Mouse (Mus musculus) neural tube, embryonic 11.5 days (tissue): ENCODE measurements around the gene Slc22a21. TPM values are rescaled to one million over a fixed set of nuclear protein-coding genes. Genes with fewer than 3 reads are reported as not detected.
"Not testable (repeated sequence)": the region's sequence is repeated elsewhere in the genome, so short reads cannot be mapped to it uniquely, and the experiment has no call there.

Experiments
- ATAC-seq: fragments of 200-750 bp; cut with Nextera tagmentation; 2 replicates; pipeline ENCODE4 v1.8.0; 2017; ENCODE audit warnings: moderate number of reproducible peaks, mild to moderate bottlenecking, moderate TSS enrichment, moderate library complexity; ENCODE audit not compliant: insufficient read depth, low FRiP score, low TSS enrichment
- DNase-seq: peaks from one replicate; pipeline ENCODE4 v3.0.0-alpha.2; 2015; ENCODE audit warnings: low spot score
- H3K27ac ChIP-seq: fragments of 300-500 bp; sonication (generic); 2 replicates; pipeline ENCODE4 v1.5.1; 2014; ENCODE audit warnings: low read depth, mild to moderate bottlenecking, low read length
- H3K27me3 ChIP-seq: fragments of 300-500 bp; sonication (generic); 2 replicates; pipeline ENCODE4 v1.6.1; 2014; ENCODE audit warnings: mild to moderate bottlenecking, low read length, mixed read lengths; ENCODE audit not compliant: control insufficient read depth, insufficient read depth
- H3K36me3 ChIP-seq: fragments of 300-500 bp; sonication (generic); 2 replicates; pipeline ENCODE4 v1.6.1; 2014; ENCODE audit warnings: mild to moderate bottlenecking, low read length, moderate library complexity, mixed read lengths; ENCODE audit not compliant: control insufficient read depth, insufficient read depth
- H3K4me1 ChIP-seq: fragments of 300-500 bp; sonication (generic); 2 replicates; pipeline ENCODE4 v1.6.1; 2014; ENCODE audit warnings: low read length, mixed read lengths; ENCODE audit not compliant: control insufficient read depth, insufficient read depth
- H3K4me2 ChIP-seq: fragments of 300-500 bp; sonication (generic); 2 replicates; pipeline ENCODE4 v1.6.1; 2014; ENCODE audit warnings: low read depth, mild to moderate bottlenecking, moderate library complexity
- H3K4me3 ChIP-seq: fragments of 300-500 bp; sonication (generic); 2 replicates; pipeline ENCODE4 v1.5.1; 2014; ENCODE audit warnings: low read depth, low read length
- H3K9ac ChIP-seq: fragments of 300-500 bp; sonication (generic); 2 replicates; pipeline ENCODE4 v1.6.1; 2014; ENCODE audit warnings: mild to moderate bottlenecking, low read length
- H3K9me3 ChIP-seq: fragments of 300-500 bp; sonication (generic); 2 replicates; pipeline ENCODE4 v1.6.1; 2016; ENCODE audit warnings: low read length; ENCODE audit not compliant: control insufficient read depth
- WGBS: fragments of 180-500 bp; shearing (Covaris S2); extraction: QIAGEN DNeasy Blood & Tissue Kit; methylation state at CpG from one replicate; pipeline ENCODE4 v1.1.7; 2014; 5-methylcytosine and 5-hydroxymethylcytosine counted together
- polyA plus RNA-seq: library from polyadenylated mRNA; unstranded; fragments of >200 nt; fragmentation: Nextera tagmentation; extraction: Ambion mirVana; gene quantifications from 2 replicates; pipeline ENCODE4 v1.2.1, GENCODE M21; 2014

Slc22a21 gene
- polyA plus RNA-seq, 1 experiment from 2014 or later: 2.9 TPM

DNA sequence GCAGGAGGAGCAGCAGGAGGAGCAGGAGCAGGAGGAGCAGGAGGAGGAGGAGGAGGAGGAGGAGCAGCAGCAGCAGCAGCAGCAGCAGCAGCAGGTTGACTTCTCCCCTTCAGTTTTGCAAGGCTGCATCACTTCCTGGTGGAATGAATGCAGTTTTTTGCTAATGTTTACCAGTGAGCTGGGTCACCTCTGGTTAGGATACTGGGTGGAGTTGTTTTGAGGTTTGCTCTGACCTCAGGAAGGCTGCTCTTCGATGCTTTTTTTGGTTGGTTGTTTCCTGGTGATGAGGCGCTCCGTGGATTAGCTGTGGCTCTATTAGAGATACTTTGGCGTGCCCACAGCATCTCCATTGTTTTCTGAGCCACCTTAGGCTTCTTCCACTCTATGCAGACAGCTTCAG, 37.5 kb upstream of the Slc22a21 start:
- no peak overlapping the region for H3K27ac ChIP-seq
- no peaks in the 10 kb centered on the region for H3K36me3 ChIP-seq
- no peak overlapping the region for H3K4me3 ChIP-seq
- H3K4me2 ChIP-seq: no peak overlapping the region
- H3K4me1 ChIP-seq: no peaks in the 10 kb centered on the region
- 80% methylated on average over 4 of the region's 4 CpGs for WGBS
- ATAC-seq (no peak), DNase-seq (no peak)
- H3K9me3 ChIP-seq: no peaks in the 10 kb centered on the region
- H3K27me3 ChIP-seq: no peaks in the 10 kb centered on the region
- H3K9ac ChIP-seq: no peak overlapping the region

DNA sequence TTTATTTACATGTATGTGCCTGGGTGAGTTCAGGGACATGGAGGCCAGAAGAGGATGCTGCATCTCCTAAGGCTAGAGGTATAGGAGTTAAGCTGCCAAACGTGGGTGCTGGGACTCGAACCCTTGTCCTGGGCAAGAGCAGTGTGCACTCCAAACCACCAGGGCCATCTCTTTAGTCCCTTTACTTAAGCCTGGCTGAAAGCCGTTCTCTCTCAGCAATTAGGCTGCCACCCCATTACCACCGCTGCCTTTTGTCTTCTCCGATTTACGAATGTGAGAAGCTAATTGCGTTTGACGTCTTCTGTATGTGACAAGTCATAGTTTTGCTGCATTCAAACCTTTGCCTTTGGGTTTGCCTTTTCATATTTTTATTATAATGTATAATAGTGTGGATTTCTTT, 35.9 kb upstream of the Slc22a21 start:
- Histone ChIP-seq H3K4me1 (no peaks in the 10 kb centered on the region), H3K4me2 (no peak overlapping the region), H3K9me3 (no peaks in the 10 kb centered on the region), H3K36me3 (no peaks in the 10 kb centered on the region), H3K27ac (no peak overlapping the region), H3K9ac (no peak overlapping the region), H3K4me3 (no peak overlapping the region), H3K27me3 (no peaks in the 10 kb centered on the region)
- ATAC-seq: no peak
- WGBS: 61% methylated on average over 8 of the region's 8 CpGs
- no peak for DNase-seq

DNA sequence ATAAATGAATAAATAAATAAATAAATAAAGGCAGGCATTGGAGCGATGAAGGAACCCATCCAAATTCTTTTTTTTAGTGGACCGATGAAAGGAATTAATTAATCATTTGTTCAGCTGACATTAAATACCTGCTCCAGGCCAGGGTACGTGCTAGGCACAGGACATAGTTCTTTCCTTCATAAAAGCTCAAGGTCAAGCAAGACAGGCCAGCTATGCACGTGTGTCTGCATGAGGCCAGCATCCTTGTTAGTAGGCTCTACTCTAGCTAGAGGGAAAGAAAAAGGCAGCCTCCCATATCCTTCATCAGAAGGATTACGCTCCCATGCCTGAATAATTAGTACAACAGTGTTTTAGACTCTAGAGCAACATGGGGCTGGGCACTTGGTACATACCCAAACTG, 32.8 kb upstream of the Slc22a21 start:
- no peak overlapping the region for H3K9ac ChIP-seq
- H3K4me1 ChIP-seq: no peaks in the 10 kb centered on the region
- no peak overlapping the region for H3K4me2 ChIP-seq
- no peaks in the 10 kb centered on the region for H3K27me3 ChIP-seq
- ATAC-seq (no peak), DNase-seq (no peak)
- 84% methylated on average over 5 of the region's 5 CpGs for WGBS
- no peaks in the 10 kb centered on the region for H3K36me3 ChIP-seq
- no peaks in the 10 kb centered on the region for H3K9me3 ChIP-seq
- no peak overlapping the region for H3K27ac ChIP-seq
- no peak overlapping the region for H3K4me3 ChIP-seq

DNA sequence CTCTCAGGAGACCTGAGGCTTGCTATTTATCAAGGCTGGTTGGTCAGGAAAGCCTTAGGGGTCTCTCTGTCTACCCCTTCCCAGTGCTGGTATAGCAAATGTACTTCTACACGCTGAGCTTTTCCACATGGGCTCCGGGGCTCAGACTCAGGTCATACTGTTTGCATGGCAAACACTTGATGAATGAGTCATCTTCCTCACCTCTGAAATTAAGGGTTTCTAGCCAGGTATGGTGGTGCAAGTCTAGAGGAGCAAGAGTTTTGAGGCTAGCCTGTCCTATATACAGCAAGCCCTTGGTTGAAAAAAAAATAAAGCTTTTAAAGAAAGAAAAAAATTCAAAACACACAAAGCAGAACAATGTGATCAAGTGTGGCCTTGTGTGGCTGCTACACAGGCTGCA, 31.1 kb upstream of the Slc22a21 start:
- no peak for DNase-seq
- no peak for ATAC-seq
- Histone ChIP-seq H3K27me3 (no peaks in the 10 kb centered on the region), H3K4me2 (no peak overlapping the region), H3K4me1 (no peaks in the 10 kb centered on the region), H3K4me3 (no peak overlapping the region), H3K27ac (no peak overlapping the region), H3K9ac (no peak overlapping the region), H3K9me3 (no peaks in the 10 kb centered on the region), H3K36me3 (no peaks in the 10 kb centered on the region)
- WGBS: 80% methylated on average over 2 of the region's 2 CpGs

DNA sequence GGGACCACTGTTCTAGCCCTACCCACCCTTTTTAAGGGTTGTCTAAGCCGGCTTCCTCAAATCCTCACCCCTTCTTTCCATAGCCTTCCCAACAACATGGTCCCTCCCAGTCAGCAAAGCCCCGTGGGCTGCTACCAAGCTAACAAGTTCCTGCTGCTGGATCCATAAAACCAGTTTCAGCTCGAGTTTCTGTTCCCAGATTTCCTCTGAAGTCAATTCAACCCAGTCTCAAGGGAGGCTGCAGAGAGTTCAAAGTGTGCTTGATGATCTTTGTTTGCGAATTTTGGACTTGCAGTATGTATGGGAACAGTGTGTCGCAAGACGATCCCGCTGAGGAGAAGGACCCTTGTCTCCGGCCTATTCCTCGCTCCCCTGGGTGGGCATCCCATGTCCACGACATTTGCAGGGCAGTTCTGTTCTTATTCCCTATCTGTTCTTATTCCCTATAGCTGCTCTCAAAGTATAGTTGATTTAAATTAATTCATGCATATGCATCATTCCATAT, 28.3 kb upstream of the Slc22a21 start:
- H3K4me2 ChIP-seq: no peak overlapping the region
- ATAC-seq (no peak), DNase-seq (no peak)
- H3K9ac ChIP-seq: no peak overlapping the region
- no peaks in the 10 kb centered on the region for H3K27me3 ChIP-seq
- WGBS: 72% methylated on average over 10 of the region's 10 CpGs
- no peak overlapping the region for H3K4me3 ChIP-seq
- H3K36me3 ChIP-seq: no peaks in the 10 kb centered on the region
- no peak overlapping the region for H3K27ac ChIP-seq
- H3K9me3 ChIP-seq: no peaks in the 10 kb centered on the region
- H3K4me1 ChIP-seq: no peaks in the 10 kb centered on the region

DNA sequence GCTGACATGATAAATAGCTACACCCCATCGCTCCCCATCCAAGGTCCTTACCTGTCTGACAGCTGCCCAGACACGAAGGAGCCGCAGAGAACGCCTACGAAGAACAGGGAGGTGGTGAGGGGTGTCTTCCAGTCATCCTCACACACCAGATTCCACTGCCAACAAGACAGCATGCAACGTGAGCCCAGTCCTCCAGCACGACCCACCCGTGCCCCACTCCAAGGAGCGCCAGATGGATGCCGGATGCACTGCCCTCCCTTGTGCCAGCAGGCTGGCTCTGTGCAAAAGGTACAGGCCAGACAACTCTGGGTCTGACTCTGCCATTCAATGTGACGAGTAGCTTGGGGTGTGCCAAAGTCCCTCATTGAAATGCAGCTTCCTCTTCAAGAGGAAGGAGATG, 27.6 kb upstream of the Slc22a21 start:
- ATAC-seq (no peak), DNase-seq (no peak)
- Histone ChIP-seq H3K9ac (no peak overlapping the region), H3K27ac (no peak overlapping the region), H3K9me3 (no peaks in the 10 kb centered on the region), H3K36me3 (no peaks in the 10 kb centered on the region), H3K4me3 (no peak overlapping the region), H3K27me3 (no peaks in the 10 kb centered on the region), H3K4me1 (no peaks in the 10 kb centered on the region), H3K4me2 (no peak overlapping the region)
- WGBS: 86% methylated on average over 11 of the region's 11 CpGs

DNA sequence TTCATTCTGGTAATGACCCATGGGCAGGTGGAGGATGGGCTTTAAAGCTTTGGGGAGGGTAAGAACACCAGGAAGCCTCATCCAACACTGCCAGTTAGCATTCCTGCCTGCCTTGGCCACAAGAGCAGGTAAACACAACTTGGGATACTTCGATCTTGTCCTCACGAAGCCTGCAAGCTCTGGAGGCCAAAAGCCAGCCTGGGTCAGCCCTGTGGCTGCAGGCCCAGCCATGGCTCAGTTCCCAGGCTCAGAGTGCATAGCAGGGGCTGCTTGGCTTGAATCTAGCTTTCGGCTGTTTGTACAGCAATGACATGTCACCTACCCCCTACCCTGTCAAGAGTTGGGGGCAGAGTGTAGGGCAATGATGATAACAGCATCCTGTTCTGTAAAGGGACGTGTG, 26.8 kb upstream of the Slc22a21 start:
- H3K9ac ChIP-seq: no peak overlapping the region
- H3K4me1 ChIP-seq: no peaks in the 10 kb centered on the region
- ATAC-seq (no peak), DNase-seq (no peak)
- H3K36me3 ChIP-seq: no peaks in the 10 kb centered on the region
- H3K27ac ChIP-seq: no peak overlapping the region
- H3K4me2 ChIP-seq: no peak overlapping the region
- H3K9me3 ChIP-seq: no peaks in the 10 kb centered on the region
- no peak overlapping the region for H3K4me3 ChIP-seq
- 58% methylated on average over 4 of the region's 4 CpGs for WGBS
- no peaks in the 10 kb centered on the region for H3K27me3 ChIP-seq

DNA sequence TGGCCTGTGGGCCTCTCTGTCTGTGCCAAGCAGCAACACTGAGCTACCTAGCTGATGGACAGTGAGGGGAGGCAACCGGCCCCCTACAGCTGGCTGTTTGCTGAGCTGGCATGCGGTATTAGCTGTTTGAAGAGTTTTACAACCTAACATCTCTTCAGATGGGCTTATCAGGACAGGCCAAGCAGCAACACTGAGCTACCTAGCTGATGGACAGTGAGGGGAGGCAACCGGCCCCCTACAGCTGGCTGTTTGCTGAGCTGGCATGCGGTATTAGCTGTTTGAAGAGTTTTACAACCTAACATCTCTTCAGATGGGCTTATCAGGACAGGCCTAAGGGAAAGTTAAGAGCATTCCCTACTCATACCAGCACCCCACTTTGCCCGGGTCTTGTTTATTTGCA, 26.2 kb upstream of the Slc22a21 start:
- not testable (repeated sequence) for DNase-seq, H3K9me3 ChIP-seq, H3K27ac ChIP-seq, H3K36me3 ChIP-seq, H3K4me2 ChIP-seq, ATAC-seq, H3K4me1 ChIP-seq, H3K4me3 ChIP-seq, H3K9ac ChIP-seq, H3K27me3 ChIP-seq
- WGBS: 16% methylated on average over 5 of the region's 5 CpGs

DNA sequence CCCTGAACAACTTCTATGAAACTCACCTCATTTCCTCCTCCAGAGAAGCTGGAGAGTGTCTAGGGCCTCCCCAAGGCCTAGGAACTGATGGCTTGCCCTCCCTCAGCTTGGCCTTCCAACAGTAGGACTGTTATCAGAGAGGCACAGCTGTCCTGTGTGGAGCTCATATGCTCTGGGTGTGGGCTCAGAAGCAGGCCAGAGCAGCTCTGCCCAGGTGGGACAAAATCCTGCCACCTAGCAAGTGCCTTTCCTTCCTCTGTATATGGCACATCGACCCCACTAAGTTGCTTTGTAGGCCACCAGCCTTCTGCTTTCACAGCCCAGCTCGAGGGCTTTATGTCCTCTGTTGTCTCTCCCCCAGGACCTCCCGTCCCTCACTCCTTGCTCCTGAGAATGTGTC, 24.6 kb upstream of the Slc22a21 start:
- ATAC-seq (no peak), DNase-seq (no peak)
- no peaks in the 10 kb centered on the region for H3K27me3 ChIP-seq
- H3K27ac ChIP-seq: no peak overlapping the region
- no peak overlapping the region for H3K4me2 ChIP-seq
- H3K4me1 ChIP-seq: no peaks in the 10 kb centered on the region
- H3K36me3 ChIP-seq: no peaks in the 10 kb centered on the region
- 69% methylated on average over 3 of the region's 3 CpGs for WGBS
- no peak overlapping the region for H3K9ac ChIP-seq
- no peak overlapping the region for H3K4me3 ChIP-seq
- no peaks in the 10 kb centered on the region for H3K9me3 ChIP-seq
